Mouse (Mus musculus): Measurements from ENCODE around the gene Crim1. TPM values are rescaled to one million over a fixed set of nuclear protein-coding genes. Genes with fewer than 3 reads are reported as not detected.

Gene Crim1
- 6.7 and 7.3 TPM in 2 replicates for polyA plus RNA-seq (2015; fragmentation: Nextera tagmentation; extraction: Ambion mirVana)

DNA sequence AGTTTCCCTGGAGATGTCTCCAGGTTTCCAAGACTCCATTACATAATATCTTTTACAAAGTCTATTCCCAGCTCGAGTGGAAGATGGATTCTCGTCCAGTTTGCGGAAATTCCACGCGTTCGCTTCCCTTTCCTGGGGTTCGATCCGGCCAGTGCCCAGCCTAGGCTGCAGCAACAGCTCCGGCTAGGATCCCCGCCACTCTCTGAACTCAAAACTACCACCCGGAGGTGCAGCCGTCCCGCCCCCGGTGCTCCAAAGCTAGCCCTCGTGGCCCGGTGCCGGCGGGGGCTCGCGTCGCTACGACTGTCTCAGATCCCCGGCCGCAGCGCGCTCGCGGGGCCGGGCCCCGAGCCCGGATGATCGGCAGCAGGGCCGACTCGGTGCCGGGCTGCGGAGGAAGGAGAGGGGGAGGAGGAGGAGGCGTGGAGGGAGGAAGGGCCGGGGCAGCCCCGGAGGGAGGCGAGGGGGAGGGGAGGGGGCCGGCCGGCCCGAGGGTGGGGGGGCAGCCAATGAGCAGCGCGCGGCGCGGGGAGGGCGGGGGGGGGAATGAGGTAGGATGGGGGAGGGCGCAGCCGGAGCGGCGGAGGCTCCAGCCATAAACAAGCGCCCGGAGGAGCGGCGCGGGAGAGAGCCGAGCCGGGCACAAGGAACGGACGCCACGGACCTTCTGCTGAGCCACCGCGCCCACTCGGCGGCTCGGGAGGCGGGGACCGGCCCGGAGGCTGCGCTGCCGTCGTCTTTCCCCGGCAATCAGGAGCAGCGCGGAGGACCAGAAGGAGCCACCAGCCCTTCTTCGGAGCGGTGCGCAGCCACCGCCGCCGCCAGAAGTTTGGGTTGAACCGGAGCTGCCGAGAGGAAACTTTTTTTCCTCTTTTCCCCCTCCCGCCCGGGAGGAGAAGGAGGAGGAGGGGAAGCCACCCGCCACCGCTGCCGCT lies at the start of gene Crim1:
Gene Crim1 (plus strand): TSS at position 623 of the 935 bp plus-strand sequence.
- WGBS = under 1% methylated on average over 61 of the region's 90 CpGs
- Histone ChIP-seq H3K9ac (replicated peaks) (peak within 1 kb of the TSS; percentile 80), H3K4me3 (peak within 1 kb of the TSS; percentile 73), H3K9me3 (no peaks in the 10 kb centered on the region), H3K36me3 (no peaks in the 10 kb centered on the region), H3K4me1 (peaks cover 36% of the 10 kb centered on the region), H3K4me2 (replicated peaks) (peak within 1 kb of the TSS; percentile 95), H3K27ac (replicated peaks) (peak within 1 kb of the TSS; percentile 90), H3K27me3 (no peaks in the 10 kb centered on the region)
- ATAC-seq (replicated peaks) = peak; percentile 78

DNA sequence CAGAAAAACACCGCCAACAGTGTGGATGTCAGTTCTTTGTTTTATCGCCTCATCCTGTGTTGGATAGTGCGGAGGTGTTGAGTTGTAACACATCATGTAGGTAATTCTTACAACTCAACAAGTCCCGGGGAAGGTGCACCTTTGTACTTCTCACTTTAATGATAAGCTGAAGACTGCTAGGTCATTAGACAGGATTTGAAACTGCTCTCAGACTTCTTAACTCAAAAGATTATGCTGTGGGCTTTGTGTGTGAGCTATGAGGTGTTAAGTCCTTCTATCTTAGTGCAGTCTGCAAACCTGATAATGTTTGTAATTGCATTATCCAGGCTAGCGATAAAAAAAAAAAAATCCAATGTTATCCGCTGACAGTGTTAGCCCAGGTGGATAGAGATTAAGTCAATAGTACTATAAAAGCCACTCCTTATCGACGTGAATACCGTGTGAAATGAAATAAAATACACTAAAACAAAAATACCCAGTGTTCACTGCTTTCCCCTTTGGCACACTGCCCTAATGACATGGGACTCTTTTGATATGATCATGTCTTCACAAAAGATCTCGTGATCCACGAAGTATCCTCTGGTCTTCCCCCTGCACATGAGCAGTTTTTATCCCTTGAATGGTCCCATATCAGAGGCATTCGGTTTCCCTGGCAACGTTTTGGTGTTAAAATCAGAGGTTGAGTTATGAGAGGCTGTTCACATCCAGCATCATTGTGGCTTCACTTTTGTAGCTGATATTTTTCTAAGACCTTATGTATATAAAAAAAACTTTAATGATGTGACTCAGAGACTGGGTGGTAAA lies 48.4 kb upstream of the Crim1 start:
- H3K4me1 ChIP-seq = no peaks in the 10 kb centered on the region
- ATAC-seq (replicated peaks) = no peak
- 62% methylated on average over 13 of the region's 13 CpGs for WGBS

DNA sequence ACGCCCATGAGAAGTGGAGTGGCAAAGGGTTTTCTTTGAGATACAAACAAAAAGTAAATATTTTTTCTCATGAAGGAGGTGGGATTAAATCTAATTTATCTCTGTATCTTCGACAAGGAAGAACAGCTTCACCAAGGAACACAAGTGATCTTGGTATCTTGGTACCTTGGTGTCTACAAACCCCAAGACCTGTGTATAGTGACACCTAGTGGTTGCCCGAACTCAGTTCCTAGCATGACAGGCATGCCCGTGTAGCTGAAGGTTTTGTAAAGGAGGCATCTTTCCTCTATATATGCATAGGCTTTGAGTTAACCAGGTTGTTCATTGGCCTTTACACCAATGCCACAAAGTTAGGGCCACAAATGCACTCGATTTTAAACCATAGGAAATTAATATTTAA lies 36.8 kb upstream of the Crim1 start:
- Histone ChIP-seq H3K27ac (replicated peaks) (no peak overlapping the region), H3K27me3 (no peaks in the 10 kb centered on the region), H3K4me1 (no peaks in the 10 kb centered on the region), H3K9me3 (no peaks in the 10 kb centered on the region), H3K4me2 (replicated peaks) (no peak overlapping the region), H3K9ac (replicated peaks) (no peak overlapping the region), H3K4me3 (no peak overlapping the region), H3K36me3 (no peaks in the 10 kb centered on the region)
- peak; percentile 72; the same call in 1 of the 2 replicates for ATAC-seq (replicated peaks)
- 32% methylated on average over 5 of the region's 5 CpGs for WGBS

More for the DNA sequence above, 48.4 kb upstream of the Crim1 start:
- H3K4me2 ChIP-seq (replicated peaks) = no peak overlapping the region
- no peak overlapping the region for H3K9ac ChIP-seq (replicated peaks)
- no peaks in the 10 kb centered on the region for H3K27me3 ChIP-seq
- H3K27ac ChIP-seq (replicated peaks) = no peak overlapping the region
- no peaks in the 10 kb centered on the region for H3K36me3 ChIP-seq
- no peak overlapping the region for H3K4me3 ChIP-seq
- H3K9me3 ChIP-seq = no peaks in the 10 kb centered on the region

DNA sequence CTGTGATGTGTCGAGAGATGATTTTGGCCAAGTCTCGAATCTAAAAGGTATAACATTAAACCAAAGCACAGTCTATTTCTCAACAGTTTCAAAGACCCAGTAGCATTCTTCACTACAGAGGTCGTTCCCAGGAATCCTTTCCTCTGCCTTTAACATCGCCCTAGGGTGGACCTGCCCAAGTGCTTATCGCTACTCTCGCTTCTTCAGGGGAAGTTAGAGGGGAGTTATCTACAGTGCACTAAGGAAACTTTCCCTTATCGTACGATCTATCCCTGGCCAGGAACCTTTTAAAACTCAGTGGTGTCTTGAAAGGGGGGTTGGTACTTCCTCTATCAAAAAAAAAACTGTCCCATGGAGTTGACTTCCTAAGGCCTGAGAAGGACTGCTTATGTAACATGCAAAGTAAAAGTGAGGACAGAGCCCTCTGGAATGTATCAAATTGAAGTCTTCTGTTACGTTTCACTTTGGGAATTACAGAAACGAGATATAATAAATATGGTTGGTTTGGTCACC lies 36.3 kb upstream of the Crim1 start:
- Histone ChIP-seq H3K9ac (replicated peaks) (no peak overlapping the region), H3K36me3 (no peaks in the 10 kb centered on the region), H3K4me2 (replicated peaks) (no peak overlapping the region), H3K27me3 (no peaks in the 10 kb centered on the region), H3K4me1 (no peaks in the 10 kb centered on the region), H3K27ac (replicated peaks) (no peak overlapping the region), H3K9me3 (no peaks in the 10 kb centered on the region), H3K4me3 (no peak overlapping the region)
- no peak for ATAC-seq (replicated peaks)
- WGBS = 86% methylated on average over 10 of the region's 10 CpGs

DNA sequence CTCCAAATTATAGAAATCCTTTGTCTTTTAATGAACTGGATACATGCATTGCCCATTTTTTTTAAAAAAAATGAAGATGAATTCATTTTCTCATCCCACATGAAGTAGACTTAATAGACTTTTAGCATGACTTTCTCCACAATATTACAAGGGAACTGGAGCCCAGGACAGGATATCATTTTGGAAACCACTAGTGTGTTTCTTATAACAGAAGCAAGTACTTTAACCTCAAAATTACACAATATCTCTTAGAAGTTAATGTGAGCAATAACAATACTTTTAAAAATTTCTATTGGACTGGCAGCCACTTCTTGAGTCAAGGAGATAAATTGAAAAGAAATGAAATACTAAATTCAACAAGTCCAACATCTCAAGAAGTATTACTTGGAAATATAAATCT lies 34.2 kb upstream of the Crim1 start:
- no peak for ATAC-seq (replicated peaks)
- Histone ChIP-seq H3K27ac (replicated peaks) (no peak overlapping the region), H3K27me3 (no peaks in the 10 kb centered on the region), H3K4me3 (no peak overlapping the region), H3K9ac (replicated peaks) (no peak overlapping the region), H3K9me3 (no peaks in the 10 kb centered on the region), H3K4me2 (replicated peaks) (no peak overlapping the region), H3K4me1 (no peaks in the 10 kb centered on the region), H3K36me3 (no peaks in the 10 kb centered on the region)

DNA sequence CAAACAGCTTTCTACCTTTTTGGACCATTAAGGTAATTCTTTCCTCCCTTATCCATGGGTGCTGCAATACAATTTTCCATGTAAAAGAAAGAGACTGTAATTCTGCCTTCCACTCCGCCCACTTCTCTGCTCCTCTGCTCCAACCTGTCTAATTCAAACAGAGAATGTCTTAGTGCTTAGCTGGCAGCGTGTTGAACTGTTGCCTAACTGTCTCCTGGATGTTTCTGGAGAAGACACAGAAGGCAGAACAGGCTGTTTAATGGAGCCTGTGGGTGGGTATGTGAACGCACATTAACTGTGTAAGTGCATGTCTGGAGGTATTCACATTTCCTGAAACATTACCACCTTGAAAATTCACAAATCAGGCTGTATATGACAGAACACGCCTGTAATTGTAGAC lies 33.5 kb upstream of the Crim1 start:
- Histone ChIP-seq H3K9ac (replicated peaks) (no peak overlapping the region), H3K4me3 (no peak overlapping the region), H3K27me3 (no peaks in the 10 kb centered on the region), H3K36me3 (no peaks in the 10 kb centered on the region), H3K9me3 (no peaks in the 10 kb centered on the region), H3K4me1 (no peaks in the 10 kb centered on the region), H3K4me2 (replicated peaks) (no peak overlapping the region), H3K27ac (replicated peaks) (no peak overlapping the region)
- no peak for ATAC-seq (replicated peaks)
- 85% methylated on average over 4 of the region's 4 CpGs for WGBS

DNA sequence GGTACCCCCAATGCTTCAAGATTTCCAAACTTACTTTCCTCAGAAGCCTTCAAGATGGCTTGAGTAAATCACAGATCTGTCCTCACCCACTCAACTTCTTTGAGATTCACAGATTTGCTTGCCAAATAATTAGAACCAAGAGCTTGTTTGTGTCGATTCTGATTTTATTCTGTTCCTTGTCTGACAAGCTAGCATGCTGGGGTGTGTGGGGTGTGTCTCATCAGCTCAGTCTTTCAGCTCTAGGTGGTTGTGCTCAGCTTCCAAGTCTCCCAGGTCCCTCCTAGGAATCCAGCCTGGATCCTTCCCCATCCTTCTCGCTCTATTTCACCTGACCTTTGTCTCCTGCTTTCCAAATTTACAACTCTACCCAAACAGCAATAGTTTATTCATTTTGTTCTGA lies 27.7 kb upstream of the Crim1 start:
- Histone ChIP-seq H3K36me3 (no peaks in the 10 kb centered on the region), H3K27ac (replicated peaks) (no peak overlapping the region), H3K9me3 (no peaks in the 10 kb centered on the region), H3K27me3 (no peaks in the 10 kb centered on the region), H3K4me1 (no peaks in the 10 kb centered on the region), H3K4me2 (replicated peaks) (no peak overlapping the region), H3K4me3 (no peak overlapping the region), H3K9ac (replicated peaks) (no peak overlapping the region)
- 73% methylated on average over 2 of the region's 2 CpGs for WGBS
- ATAC-seq (replicated peaks) = no peak

DNA sequence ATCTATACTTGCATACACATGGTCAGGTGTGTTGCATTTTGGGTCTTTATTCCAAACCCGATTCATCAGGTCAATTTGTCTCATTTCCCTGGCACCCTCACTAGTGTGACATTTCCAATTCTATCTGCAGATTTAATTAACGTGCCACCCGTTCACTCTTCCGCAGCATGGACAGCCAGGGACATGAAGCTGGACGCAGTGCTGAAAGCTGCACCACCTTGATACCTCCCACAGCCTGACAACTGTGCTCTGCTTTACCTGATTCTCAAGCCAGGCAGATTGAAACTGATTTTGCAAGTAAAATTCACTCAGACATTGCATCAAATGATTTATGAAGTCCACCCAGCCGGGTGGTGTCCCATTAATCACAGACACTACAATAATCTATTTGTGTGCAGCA lies 19.3 kb upstream of the Crim1 start:
- Histone ChIP-seq H3K36me3 (no peaks in the 10 kb centered on the region), H3K4me1 (no peaks in the 10 kb centered on the region), H3K27me3 (no peaks in the 10 kb centered on the region), H3K4me2 (replicated peaks) (no peak overlapping the region), H3K9ac (replicated peaks) (no peak overlapping the region), H3K27ac (replicated peaks) (no peak overlapping the region), H3K4me3 (no peak overlapping the region), H3K9me3 (no peaks in the 10 kb centered on the region)
- 88% methylated on average over 6 of the region's 6 CpGs for WGBS
- no peak for ATAC-seq (replicated peaks)

GRCm38 (mm10) chr17:78196184-78196583 lies 3.9 kb upstream of the Crim1 start:
- WGBS = 95% methylated on average over 5 of the region's 5 CpGs
- Histone ChIP-seq H3K4me1 (peaks cover 13% of the 10 kb centered on the region), H3K36me3 (no peaks in the 10 kb centered on the region), H3K4me2 (replicated peaks) (no peak overlapping the region), H3K9ac (replicated peaks) (no peak overlapping the region), H3K27me3 (no peaks in the 10 kb centered on the region), H3K4me3 (no peak overlapping the region), H3K9me3 (no peaks in the 10 kb centered on the region), H3K27ac (replicated peaks) (no peak overlapping the region)
- no peak for ATAC-seq (replicated peaks)

DNA sequence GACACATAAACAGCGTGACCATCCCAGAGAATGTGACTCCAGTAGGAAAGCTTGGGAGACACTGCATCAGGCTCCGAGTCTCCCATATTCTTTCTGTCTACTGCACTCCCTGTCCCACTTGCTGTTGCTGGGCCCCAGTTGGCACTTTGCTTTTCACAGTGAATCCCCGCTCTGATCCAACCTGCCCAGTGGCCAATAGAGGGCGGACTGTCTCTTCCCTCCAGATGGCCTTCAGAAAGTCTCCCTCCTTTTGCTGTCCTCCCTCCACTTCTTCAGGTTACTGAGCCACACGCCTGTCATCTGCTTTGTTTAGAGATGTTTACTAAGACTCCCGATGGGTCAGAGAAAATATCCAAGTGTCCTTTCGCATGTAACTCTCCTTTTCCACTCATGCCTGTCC lies 2.9 kb upstream of the Crim1 start:
- H3K9ac ChIP-seq (replicated peaks) = no peak overlapping the region
- H3K27ac ChIP-seq (replicated peaks) = no peak overlapping the region
- ATAC-seq (replicated peaks) = no peak
- no peak overlapping the region for H3K4me2 ChIP-seq (replicated peaks)
- peaks cover 22% of the 10 kb centered on the region for H3K4me1 ChIP-seq
- no peaks in the 10 kb centered on the region for H3K36me3 ChIP-seq
- H3K27me3 ChIP-seq = no peaks in the 10 kb centered on the region
- no peaks in the 10 kb centered on the region for H3K9me3 ChIP-seq
- 22% methylated on average over 7 of the region's 7 CpGs for WGBS
- H3K4me3 ChIP-seq = no peak overlapping the region

DNA sequence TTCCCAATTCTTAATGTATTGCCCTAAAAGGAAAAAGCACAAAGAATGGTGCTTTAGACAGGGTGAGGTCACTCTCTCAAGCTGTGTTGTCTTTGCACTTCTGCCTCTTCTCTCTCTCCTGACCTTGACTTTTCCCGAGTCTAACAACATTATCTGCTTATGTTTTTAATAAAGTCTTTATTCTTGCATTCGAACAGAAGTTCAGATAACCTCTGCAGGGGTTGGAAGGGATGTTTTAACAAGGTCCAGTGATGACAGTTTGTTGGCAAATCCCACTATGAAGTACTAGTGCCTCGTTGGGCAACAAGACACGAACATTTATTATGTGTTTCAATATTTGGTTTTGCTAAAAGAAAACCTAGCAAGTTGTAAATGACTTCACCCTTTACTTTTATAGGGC lies 1.9 kb upstream of the Crim1 start:
- Histone ChIP-seq H3K27me3 (no peaks in the 10 kb centered on the region), H3K36me3 (no peaks in the 10 kb centered on the region), H3K27ac (replicated peaks) (no peak overlapping the region), H3K4me3 (no peak overlapping the region), H3K9ac (replicated peaks) (no peak overlapping the region), H3K9me3 (no peaks in the 10 kb centered on the region), H3K4me1 (peaks cover 32% of the 10 kb centered on the region), H3K4me2 (replicated peaks) (no peak overlapping the region)
- no peak for ATAC-seq (replicated peaks)
- WGBS = 71% methylated on average over 4 of the region's 4 CpGs

- Histone ChIP-seq H3K27me3 (no peaks in the 10 kb centered on the region), H3K4me3 (peak overlapping the region; percentile 73), H3K9ac (replicated peaks) (peak overlapping the region; percentile 80; the same call in 1 of the 2 replicates), H3K36me3 (no peaks in the 10 kb centered on the region), H3K27ac (replicated peaks) (no peak overlapping the region), H3K9me3 (no peaks in the 10 kb centered on the region), H3K4me1 (peaks cover 36% of the 10 kb centered on the region), H3K4me2 (replicated peaks) (peak overlapping the region; percentile 95)
- WGBS = 9% methylated on average over 4 of the region's 4 CpGs
- no peak for ATAC-seq (replicated peaks)
Observed at GRCm38 (mm10) chr17:78198820-78199219, 1.2 kb upstream of the Crim1 start.
